Mouse (Mus musculus) kidney, adult 9 months (tissue): Measurements from ENCODE around the gene Ccdc114.

ENCODE experiments used
- DNase-seq: peaks from one replicate; pipeline ENCODE4 v3.0.0; 2022

Ccdc114 gene

DNA sequence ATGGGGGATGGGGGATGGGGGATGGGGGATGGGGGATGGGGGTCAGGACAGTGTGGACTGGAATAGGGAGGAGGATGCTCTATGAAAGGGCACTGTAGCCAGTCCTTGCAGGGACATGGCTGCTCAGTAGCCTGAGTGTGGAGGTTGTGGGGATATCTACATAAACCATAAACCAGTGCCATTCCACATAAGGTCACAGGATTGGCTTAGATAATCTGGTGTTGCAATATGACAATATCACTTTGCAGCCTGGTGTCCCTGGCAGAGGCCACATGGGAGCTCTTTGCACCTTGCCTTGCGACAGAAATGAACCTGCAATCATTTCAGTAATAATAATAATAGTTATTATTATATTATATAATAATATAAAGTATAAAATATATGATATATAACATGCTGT, 64.5 kb downstream of the Ccdc114 start:
- no peak for DNase-seq

DNA sequence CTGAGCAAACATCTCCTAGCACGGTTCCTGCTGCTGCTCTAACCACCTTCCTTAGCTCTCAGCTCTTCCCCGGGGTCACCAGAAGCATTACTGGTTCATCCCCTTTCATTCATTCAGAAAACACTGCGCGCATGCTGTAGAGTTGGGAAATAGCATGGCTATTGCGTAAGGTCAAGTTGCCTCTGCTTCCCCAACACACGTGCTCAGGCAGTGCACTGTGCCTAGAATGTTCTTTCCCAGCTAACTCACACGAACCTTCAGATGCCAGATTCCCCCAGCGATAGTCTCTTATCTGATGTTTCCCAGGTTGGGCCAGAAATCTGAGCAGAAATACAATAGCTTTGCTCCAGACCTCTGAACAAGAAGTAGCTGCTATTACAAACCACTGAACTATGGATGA, 68.6 kb downstream of the Ccdc114 start:
- no peak for DNase-seq
